Mouse (Mus musculus) small intestine, adult 2 months (tissue): ENCODE data around the gene Atp13a1.

Experiments
- CTCF ChIP-seq: fragments of 200-500 bp; IDR thresholded peaks from 2 replicates; pipeline ENCODE4 v1.5.1; 2012; ENCODE audit warnings: low read depth, mild to moderate bottlenecking, control low read depth, inconsistent platforms, low read length, moderate library complexity, mixed read lengths; ENCODE audit not compliant: insufficient replicate concordance, insufficient read length; ENCODE audit errors: extremely low read depth
- POLR2A ChIP-seq: fragments of 200-500 bp; IDR thresholded peaks from 2 replicates; pipeline ENCODE4 v1.6.1; 2012; ENCODE audit warnings: low read depth, mild to moderate bottlenecking, control low read depth, inconsistent platforms, low read length, moderate library complexity

- no peak for TF ChIP-seq CTCF
- no peak for TF ChIP-seq POLR2A
Observed at GRCm38 (mm10) chr8:69796721-69797345, 5.9 kb downstream of the Atp13a1 start.
